Mouse (Mus musculus): ENCODE measurements around the gene Slc30a4.

Slc30a4 gene

GRCm38 (mm10) chr2:122638029-122638428 lies 64.4 kb downstream of the Slc30a4 start:
- CTCF ChIA-PET: interaction anchor here in 2 of 4 experiments (1.1 to 1.8 kb wide), 3 partner anchors 28 to 30 kb away, joined by 4 read pairs; no protein-coding TSS in a partner anchor
- POLR2A ChIA-PET: interaction anchor here in 3 of 4 experiments (0.7 to 1.7 kb wide), 3 partner anchors 14 to 33 kb away, joined by 3 to 5 read pairs (median 3); no protein-coding TSS in a partner anchor

- POLR2A ChIA-PET: interaction anchor here in 2 of 4 experiments (0.7 to 1.7 kb wide), 2 partner anchors 14 to 33 kb away, joined by 3 to 5 read pairs; no protein-coding TSS in a partner anchor
- CTCF ChIA-PET: interaction anchor here in 2 of 4 experiments (1.1 to 1.8 kb wide), 3 partner anchors 28 to 31 kb away, joined by 4 read pairs; no protein-coding TSS in a partner anchor
These were observed 64.9 kb downstream of the Slc30a4 start for GRCm38 (mm10) chr2:122637526-122637997.

GRCm38 (mm10) chr2:122636686-122637085 lies 65.8 kb downstream of the Slc30a4 start, which contains the start of gene AA467197:
Gene AA467197 (plus strand): TSS chr2:122636986.
- ChIA-PET POLR2A (no interaction called here), CTCF (no interaction called here)

Data from embryonic stem cell, embryonic (primary cell).